Mouse (Mus musculus) brain, adult 2 months (tissue): ENCODE data around the gene Rps9.

Experiments
- DNase-seq: peaks from one replicate; pipeline ENCODE4 v3.0.0; 2011; ENCODE audit warnings: low read depth, low spot score

Rps9 gene

DNA sequence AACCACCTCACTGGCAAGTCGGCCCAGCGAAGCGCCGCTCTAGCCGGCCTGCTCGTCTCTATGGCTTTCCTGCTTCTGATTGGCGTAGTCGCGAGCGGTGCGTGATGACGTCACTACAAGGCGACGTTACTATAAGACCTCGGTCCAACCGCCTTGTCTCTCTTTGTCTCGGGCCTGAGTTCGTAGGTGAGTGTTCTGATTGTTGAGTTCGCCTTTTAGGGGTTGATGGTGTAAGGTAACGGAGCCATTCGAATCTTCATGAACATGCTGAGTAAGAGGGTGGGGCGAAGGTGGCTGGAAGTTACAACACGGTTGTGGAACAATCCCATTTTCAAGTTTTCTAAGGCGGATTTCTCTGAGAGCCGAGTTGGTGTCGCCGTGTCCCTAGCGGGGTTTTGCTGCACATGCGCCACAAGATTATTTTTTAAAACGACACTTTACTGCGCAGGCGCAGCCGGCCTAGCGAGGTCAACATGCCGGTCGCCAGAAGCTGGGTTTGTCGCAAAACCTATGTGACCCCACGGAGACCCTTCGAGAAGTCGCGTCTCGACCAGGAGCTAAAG is at the start of gene Rps9:
Gene Rps9 (plus strand): TSS at position 115 of the 563 bp plus-strand sequence.
- peak; percentile 99 for DNase-seq

DNA sequence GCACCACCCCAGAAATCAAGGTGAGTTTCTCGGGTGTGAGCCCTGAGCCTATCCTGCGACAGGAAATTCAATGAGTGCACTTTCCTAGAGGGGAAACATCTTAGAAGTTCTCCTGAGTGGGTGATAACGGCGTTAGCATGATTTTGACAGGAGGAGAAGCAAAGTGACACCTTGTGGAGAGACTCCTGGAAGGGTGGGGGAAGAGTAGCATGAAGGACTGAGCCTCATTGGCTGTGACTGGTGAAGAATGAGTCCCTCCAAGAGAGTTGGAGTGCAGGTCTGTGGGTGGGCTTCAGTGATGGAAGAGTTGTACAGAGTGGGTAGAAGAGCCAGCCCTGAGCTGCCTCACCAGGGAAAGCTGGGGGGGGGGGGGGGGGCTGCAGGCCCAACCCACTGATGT is 46.8 kb upstream of the Rps9 start:
- peak; percentile 59 for DNase-seq

DNA sequence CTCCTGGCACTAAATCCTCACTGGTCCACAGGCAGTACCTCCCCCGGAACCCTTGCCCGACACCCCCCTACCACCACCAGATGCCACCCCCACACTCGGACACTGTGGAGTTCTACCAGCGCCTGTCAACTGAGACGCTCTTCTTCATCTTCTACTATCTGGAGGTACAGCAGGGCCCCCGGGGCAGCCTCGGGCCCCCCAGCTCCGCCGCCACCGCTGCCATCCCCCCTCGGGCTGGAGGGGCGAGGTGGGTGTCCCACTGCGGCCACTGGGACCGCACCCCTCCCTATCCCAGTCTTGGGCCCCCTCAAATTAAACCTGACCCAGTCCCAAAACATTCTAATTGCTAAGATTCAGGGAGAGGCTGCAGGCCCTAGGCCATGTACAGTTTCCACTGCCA is 45.2 kb upstream of the Rps9 start:
- DNase-seq, result no peak

DNA sequence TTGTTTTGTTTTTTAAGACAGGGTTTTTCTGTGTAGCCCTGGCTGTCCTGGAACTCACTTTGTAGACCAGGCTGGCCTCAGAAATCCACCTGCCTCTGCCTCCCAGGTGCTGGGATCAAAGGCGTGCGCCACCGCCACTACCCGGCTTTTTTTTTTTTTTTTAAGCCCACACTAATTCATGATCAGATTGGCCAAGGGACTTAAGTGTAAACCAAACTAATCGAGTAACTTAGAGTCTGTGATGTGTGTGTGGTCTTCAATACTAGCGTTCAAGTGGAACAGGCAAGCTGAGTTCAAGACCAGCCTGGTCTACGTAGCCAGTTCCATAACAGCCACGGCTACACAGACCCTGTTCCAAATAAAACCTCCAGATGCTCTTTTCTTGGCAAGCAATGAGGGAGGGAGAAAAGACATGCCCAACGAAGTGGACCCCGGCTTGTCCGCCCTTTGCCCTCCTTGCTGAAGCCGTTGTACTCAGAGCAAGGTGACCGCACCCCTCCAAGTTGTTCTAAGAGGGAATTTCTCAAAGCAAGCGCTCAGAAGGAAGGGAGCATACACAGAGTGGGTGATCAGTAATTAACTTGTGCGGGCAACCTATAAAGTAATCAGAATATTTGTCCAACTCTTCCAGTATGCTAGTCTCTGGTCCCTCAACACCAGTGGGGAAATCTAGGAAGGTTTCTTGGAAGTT is 39.1 kb upstream of the Rps9 start:
- no peak for DNase-seq

DNA sequence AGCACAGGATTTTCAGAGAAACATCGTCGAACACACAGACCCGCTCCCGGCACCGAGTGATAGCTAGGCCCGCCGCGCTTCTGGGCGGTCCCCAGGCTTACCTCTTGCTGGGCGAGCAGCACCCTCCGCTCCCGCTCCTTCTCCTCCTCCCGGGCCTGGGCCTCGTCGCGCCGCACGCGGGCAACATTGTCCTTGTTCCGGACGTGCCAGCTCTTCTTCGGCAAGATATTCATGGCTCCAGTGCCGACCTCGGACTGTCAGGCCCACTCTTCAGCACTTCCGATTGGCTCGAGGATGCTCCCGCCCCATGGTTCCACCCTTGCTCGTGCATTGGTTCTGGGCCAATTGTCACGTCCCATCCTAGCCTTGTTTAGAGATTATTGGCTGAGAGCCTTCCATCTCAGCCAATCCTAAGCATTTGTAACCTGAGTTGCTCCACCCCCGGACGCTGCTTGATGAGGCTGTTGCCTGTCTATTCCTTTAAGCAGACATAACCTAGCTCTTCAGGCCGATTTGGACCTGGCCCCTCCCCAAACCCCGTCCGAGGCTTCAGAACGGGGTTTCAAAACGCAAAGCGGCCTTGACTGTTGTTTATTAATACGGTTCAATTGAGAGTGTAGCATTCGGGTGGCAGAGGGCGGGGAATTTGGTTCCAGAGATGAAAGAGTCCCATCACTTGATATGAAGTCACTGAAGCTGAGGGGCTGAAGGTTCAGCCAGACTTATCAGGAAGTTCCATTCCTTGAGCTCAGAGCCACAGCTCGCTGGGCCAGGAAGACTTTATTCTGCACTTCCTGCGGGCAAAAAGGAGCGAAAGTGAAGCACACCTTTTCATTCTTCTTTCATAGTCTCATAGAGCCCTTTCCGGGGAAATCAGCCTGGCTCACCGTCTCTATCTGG is 38.3 kb upstream of the Rps9 start, which contains the start of gene Leng1:
Gene Leng1 (minus strand): TSS at position 626 of the 900 bp plus-strand sequence.
- DNase-seq, result peak; percentile 100

DNA sequence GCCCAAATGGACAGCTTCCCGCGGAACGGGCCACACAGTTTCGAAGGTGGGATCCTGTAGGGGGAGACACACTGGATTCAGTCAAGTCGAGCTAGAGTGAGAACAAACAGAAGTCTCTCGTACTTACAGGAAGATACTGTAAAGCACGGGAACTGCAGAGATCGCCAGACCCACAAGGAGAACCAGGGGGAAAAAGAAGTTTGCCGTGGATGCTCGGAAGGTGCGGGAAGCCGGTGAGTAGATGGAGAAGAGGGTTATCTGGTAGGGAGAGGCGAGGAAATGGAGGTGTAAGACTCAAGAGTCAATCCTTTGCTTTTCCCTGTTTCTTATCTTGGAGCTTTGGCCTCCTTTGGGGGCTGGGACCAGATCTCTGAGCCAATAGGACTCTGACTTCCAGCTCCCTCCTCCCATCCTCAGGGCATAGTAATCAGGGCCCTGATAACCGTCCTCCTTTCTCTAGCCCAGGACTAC is 36.8 kb upstream of the Rps9 start:
- DNase-seq, result no peak

DNA sequence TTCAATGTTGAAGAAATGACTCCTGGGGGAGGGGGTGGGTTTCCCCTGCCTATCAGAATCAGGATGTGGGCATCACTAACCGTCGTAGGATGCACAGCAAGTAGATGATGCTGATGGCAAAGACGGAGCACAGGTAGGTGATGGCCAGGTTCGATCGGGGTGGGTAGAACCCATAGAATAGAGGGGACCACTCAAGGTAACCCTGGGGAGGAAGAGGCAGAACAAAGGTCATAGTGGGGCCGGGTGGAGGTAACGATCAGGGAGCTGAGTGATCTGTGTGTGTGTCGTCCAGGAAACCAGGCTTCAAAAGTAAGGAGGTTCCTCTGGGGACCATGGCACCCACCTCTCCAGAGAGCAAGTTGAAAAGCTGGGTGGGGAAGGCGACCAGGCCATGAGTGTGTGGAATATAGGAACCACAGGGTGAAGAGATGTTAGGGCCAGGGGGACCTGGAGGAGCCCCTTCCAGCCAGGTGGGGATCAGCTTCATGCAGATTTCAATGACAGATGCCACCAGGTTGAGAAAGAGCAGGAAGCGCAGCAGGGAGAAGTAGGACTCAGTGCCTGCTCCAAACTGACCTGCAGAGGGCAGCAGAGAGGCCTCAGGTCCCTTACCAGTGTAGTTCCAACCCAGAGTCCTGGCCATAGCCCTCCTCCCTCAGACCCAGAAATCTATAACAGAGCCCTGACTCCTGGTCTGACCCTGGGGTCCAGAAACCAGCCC is 29.1 kb upstream of the Rps9 start:
- peak; percentile 90 for DNase-seq

DNA sequence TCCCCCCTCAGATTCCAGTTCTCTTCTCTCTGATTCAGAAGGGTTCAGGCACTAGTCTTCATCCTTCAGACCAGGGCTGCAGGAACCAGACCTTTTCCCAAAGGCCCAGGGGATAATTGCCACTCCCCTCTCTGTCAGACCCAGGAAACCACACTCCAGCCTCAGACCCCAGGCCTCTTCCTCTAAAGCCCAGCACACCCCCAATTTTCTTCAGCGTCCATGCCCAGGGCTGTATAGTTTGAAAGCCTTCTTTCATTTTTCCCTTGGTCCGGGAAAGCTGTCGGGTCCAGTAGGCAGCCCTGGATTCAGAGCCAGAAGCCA is 28.6 kb upstream of the Rps9 start:
- no peak for DNase-seq

DNA sequence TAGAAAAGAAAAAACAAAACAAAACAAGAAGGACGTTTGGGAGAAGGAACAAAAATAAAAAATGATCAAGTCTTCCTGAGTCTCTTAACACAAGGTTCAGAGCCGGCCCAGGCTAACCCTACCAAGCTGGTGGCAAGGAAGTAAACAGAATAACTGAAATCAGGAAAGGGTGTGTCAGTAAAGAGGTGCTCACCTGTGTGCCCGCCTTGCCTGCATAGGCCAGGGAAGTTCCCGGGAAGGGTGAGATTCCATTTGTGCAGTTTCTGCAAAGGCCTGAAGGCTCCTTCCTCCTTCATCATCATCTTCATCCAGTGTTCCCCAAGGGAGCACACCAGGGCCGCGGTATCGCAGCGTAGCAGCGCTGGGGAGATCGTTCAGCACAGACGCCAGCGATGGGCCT is 27.4 kb upstream of the Rps9 start:
- no peak for DNase-seq

DNA sequence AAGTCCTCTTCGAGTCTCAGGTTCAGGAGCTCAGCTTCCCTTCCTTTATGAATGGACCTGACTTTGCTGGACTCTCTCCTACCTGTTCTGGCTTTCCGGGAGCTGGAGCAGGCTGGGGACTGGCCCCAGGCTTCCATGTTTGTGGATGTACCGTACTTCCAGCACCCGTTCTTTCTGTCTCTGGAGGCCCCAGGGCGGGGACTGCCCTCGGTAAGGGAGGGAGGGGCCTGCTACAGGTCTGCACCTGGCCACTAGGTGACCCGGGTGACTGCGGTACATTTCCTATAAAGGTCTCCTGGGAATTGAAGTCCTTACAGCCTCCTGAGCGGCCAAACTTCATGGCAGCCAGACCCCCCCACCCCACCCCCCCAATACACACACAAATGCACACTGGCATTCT is 26.5 kb upstream of the Rps9 start, which contains the start of gene Tmc4:
Gene Tmc4 (minus strand): TSS at position 212 of the 400 bp plus-strand sequence.
- no peak for DNase-seq

DNA sequence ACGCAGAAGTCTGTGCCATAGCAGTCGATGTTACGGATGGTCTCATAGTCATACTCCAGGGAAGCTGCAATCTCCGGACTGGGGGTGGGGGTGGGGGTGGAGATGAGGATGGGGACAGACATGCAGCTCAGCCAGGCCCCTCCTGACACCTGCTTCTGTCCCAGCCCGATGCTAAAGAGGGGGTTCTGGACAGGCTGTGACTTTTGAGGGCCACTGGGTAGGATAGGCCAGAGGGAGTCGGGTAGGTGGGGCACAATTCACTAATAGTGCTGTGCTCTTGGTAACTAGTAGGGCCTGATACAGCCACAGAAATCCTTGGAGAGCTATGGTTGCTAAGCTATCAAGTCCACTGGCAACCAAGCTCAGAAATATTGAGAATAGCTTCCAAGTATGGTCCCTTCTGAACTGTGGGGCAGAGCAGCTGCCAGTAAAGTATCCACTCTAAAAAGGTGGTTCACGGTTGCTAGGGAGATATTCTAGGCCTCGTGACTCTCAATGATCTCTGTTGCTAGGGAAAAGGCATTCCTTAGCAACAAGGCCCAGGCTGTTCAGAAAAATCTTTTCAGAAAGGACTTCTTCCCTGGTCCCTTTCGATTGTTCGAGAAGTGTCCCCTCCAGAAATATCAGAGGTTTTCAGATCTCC is 19.8 kb upstream of the Rps9 start:
- peak; percentile 69 for DNase-seq

DNA sequence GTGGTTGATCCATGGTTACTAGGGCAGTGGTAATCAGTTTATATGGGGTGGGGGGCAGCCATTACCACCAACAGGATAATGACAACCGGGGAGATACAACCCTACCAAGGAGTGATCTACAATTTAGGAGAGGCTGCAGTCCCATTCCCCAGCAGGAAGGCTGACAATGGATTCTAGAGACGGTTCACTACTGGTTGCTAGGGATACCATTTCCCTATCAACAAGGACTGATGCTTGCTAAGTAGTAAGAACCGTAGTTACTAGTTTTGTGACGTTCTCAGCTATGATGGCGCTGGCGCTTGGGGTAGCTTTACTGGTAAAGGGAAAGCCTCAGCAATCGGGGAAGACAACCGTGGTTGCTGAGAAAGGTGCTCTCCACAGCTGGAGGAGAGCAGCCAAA is 19.1 kb upstream of the Rps9 start:
- DNase-seq, result no peak

DNA sequence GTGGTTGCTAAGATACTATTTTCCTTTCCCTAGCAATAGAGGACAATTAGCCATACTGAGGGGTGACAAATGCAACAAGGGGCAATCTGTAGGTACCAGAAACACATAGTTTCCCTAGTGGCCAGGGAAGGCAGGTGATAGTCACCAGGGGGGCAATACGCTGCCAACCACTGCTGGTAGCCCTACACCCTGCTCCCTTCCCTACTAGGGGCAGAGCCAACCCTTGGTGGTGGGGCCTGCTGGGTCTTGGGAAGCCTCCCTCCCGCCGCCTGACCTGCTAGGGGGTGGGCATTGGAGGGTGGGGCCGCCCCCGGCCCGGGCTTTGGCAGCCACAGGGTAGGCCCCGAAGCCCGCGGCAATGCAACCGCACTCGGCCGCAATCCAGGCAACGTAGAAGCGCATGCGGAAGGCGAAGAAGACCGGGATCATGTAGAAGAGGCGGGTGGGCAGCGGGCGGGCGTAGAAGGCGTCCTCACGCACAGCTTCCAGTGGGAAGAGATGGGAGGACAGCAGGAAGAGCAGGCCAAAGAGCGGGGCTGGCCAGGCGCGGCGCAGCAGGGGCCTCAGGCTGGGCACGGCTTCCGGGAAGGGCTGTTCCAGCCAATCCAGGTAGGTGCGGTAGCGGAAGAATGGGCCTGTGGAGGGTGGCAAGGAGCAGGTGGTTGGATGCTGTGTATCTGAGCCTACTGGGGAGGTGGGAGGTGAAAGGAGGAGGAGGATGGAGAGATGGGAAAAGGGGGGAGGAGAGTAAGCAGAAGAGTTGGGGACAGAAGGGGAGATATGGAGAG is 18.2 kb upstream of the Rps9 start:
- no peak for DNase-seq

DNA sequence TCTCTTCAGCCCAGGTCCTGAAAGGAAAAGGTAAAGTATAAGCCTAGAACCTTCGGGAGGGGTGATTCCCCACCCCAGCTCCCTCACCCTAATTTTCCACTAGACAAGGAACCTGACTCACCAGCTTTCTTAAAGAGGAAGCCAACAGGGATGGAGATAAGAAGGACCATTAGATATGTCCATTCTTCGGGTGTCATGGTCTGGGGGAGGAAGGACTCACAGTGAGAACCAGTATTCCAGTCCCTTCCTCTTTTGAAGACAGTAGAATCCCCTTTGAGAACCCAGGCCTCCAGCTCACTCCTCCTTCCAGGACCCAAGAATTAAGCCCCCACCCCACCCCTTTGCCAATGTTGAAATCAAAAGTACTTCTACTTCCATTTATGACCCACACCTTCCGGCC is 11.9 kb upstream of the Rps9 start:
- no peak for DNase-seq

DNA sequence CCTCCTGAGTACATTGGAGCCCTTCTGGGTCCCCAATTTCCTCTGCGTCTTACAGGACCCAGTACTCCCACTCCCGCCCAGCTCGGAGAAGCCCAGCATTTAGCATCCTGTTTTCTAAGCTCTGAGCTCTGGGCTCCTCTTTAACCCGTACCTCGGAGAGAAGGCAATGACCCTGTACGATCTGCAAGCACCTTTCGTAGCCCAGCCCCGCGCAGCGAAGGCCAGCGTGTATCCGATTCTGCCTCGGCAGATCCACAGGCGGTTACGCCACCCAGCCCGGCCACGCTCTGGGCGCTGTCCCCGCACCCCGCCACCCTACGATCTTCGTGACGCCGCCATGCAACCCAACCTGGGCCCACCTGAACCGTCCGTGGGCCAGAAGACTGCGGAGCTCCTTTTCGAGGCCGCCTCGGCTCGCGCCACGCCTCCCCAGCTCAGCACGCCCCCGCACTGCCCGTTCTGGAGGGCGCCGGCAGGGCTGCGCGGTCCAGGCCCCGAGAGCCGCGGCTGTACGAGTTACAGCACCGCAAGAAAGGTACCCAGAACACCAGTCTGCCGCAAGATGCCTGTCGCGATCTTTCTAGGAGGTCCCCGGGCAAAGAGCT is 11.3 kb upstream of the Rps9 start, which contains the start of gene Tsen34:
Gene Tsen34 (plus strand): TSS at position 482 of the 605 bp plus-strand sequence.
- DNase-seq, result no peak

DNA sequence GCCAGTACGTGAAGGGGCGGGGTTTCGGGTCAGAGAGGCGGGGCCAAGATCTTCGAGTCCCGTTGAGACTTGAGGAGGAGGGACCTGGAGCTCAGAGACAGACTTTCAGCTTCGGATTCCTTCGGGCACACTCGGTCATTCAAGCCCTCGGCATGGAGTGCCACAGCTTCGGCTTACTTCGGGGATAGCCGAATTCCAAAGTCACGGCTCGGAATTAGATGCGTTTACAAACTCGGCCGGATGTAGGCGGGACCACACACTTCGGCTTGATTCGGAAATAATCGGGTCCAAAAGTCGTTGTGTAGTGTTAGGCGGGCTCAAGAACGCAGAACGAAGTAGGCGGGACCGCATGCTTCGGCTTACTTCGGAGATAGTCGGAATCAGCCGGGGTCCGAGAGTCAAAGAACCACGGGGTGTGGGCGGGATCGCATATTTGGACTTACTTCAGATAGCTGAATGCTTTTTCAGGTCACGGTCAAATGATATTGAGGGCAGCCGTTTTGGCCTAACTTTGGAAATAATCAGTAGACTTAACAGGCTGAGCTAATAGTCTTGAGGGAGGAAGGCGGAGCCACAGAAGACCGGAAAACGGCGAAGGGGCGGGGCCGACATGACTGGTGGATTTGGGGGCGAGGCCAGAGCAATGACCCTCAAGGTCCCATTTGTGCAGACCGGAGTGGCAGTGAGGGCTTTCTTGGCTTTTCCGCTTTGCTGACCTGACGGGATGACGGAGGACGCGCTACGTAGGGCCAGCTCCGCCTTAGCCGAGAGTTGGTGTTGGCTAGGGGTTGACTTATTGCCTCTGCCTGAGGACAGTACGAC is 10.6 kb upstream of the Rps9 start, which contains the start of gene Mboat7:
Gene Mboat7 (minus strand): TSS at position 537 of the 822 bp plus-strand sequence.
- DNase-seq, result peak; percentile 99

DNA sequence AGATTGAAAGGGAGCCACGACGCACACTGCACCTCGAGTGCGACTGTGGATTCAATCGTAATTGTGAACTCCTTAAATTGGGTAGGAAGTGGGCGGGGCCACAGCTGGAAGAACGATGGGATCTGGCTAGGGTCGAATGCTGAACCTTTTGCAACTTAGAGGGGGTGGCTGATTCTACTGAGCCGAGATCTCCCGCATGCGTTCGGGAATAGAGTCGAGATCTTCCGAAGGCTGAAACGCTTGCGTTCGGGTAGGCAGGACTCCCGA is 10.1 kb upstream of the Rps9 start:
- DNase-seq, result no peak

DNA sequence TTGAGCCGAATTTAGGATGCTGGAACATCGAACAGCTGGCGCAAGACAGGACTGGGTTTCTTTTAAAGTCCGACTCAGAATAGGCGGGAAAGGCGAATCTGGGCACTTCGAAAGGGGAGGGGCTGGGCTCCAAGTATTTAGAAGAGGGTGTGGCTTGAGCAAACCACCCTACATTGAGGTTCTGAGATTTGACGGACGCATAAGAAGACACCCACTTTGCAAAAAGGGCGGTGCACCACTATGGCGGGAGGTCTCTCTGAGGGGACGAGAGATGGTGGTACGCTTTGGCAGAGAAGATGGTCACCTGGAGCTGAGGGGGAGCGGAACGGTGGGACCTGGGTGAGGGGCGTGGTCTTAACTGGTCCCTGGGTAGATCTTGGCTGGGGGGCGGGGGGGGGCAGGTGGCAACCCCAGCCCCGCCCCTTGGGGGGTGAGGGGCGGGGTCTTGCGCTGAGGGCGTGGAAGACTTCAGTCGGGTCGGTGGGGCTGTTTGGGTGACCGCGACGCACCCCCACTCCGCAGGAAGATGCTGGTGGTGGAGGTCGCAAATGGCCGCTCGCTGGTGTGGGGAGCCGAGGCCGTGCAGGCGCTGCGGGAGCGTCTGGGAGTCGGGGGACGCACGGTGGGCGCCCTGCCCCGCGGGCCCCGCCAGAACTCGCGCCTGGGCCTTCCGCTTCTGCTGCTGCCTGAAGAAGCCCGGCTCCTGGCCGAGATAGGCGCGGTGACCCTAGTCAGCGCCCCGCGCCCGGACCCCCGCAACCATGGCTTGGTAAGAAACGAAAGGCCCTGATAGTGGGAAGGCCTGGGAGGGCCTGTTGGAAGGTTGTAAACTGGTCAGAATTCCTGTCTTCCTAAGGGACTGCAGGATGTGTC is 9.5 kb upstream of the Rps9 start:
- DNase-seq, result peak; percentile 84
